Mouse (Mus musculus) thymus, postnatal 4 days (tissue): ENCODE results near the gene Fmo2.

Source experiments
- DNase-seq: peaks from one replicate; pipeline ENCODE4 v3.0.0; 2021

Fmo2 gene

DNA sequence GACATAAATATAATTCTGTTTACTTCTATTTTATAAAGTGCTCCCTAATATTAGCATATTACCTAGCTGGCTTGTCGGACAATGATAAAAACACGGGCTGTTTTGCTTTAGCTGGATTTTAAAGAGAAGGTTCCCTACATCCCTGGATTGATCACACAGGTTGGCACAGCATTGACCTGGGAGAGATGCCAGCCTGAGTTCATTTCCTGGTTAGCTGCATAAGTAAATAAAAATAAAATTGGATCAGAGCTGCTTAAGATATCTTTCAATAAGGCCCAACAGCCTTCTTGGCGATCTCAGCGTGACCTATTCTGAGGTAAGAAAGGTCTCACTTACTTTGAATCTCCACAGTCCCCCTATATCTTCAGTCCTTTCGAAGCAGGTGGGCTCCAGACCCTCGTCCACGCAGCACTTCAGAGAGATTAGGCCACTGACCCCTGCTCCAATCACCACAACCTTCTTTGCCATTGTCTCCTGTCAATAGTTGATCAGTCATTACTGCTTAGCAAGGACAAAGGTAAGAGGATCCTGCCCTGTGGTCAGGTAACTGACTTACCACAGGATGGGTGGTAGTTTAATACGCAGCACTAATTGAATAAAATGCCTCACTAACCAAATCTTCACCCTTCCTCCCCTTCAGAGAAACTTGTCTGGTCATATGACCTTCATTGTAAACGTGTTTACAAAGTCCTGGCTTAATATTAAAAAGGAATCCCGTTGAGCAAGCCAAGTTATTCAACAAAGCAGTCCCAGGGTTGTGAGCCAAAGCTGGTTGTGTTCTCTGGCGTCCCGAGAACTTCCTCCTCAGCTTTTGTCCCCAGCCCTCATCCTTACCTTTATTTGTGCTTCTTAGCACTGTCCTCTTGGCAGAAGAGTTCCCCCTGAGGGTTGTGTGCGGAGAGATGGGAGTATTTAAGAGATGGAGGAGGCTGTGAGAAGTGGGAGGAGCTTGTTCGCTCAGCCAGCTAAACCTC, at the start of gene Fmo2:
Fmo2 (minus strand) TSS at position 889 of the 974 bp plus-strand sequence.
- no peak for DNase-seq

DNA sequence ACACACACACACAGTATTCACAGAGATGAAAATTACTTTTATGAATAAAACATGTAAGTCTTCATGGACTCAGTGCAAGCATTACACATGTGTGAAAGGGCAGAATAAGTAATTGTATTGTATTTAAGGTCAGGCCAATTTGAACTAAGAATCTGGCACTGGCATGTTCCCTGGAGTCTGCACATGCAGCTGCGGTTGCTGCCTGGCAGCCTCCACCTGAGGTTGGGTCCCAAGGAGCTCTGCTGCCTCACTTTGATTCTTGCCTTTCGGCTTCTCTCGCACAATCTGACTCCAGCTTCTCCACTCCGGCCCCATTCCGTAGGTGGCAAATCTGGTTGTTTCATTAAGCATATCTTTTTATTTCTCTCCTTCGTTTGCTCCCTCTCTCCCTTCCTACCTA, 49.4 kb upstream of the Fmo2 start:
- no peak for DNase-seq

- no peak for DNase-seq
These were observed 48.5 kb upstream of the Fmo2 start for GRCm38 (mm10) chr1:162946837-162947558.

- DNase-seq = no peak
These were observed 45.2 kb upstream of the Fmo2 start for GRCm38 (mm10) chr1:162943700-162944099.

DNA sequence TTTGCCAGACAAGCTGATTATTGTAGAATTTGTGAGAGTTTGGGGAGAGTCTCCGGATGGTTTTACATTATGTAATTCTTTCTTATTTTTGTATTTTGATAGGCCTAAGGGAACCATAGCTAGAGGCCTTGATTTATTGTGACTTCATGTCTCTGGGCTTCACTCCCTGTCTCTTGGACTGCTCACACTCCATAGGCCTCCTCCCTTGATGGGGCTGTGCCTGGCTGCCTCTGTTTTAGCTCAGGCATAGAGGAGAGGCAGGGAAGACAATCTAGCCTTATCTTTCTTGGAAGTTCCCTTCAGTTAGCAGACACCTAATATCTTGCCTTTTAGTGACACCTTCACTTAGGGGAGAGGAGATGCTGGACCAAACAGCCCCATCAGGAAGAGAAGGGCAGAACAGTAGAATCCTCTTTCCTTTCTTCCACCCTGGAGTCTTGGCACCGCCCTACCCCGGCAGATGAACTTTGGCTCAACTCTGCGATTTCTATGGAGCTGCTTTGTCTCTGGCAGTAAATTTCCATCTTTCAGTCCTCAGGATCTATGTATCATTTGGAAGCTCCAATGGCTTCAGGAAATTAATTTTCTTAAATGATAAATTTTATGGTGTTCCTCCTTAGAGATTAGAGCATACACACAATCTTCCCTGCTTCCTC, 40.3 kb upstream of the Fmo2 start:
- no peak for DNase-seq

GRCm38 (mm10) chr1:162937970-162938695, 39.6 kb upstream of the Fmo2 start:
- no peak for DNase-seq

- DNase-seq = no peak
These were observed 38.9 kb upstream of the Fmo2 start, which contains the start of gene Fmo6 for GRCm38 (mm10) chr1:162937415-162937814. Gene Fmo6, minus strand, starts transcription at chr1:162937515.

GRCm38 (mm10) chr1:162934374-162935012, 36.0 kb upstream of the Fmo2 start:
- DNase-seq = no peak

- DNase-seq = no peak
These were observed 33.9 kb upstream of the Fmo2 start for GRCm38 (mm10) chr1:162932386-162932785.

- no peak for DNase-seq
These were observed 33.4 kb upstream of the Fmo2 start for GRCm38 (mm10) chr1:162931880-162932279.

- no peak for DNase-seq
These were observed 32.9 kb upstream of the Fmo2 start for GRCm38 (mm10) chr1:162931310-162931875.

- DNase-seq = no peak
These were observed 32.1 kb upstream of the Fmo2 start for GRCm38 (mm10) chr1:162930631-162931030.

DNA sequence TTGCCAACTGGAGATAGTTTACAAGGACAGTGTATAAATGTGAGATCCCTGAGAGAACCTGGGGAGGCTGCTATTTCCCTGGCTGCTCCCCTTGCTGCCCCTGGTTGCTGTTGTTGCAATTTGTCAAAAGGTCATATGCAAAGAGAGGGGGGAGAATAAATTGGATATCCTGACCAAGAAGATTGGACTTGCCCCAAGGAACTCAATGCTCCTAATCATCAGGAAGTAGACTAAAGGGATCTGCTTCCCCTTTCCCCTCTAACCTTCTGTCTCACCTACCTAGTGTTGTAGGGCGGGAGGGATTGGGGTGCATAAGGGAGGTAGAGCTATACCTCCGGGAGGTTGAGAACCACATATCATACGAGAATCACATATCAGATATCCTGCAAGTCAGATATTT, 30.6 kb upstream of the Fmo2 start:
- DNase-seq = no peak

DNA sequence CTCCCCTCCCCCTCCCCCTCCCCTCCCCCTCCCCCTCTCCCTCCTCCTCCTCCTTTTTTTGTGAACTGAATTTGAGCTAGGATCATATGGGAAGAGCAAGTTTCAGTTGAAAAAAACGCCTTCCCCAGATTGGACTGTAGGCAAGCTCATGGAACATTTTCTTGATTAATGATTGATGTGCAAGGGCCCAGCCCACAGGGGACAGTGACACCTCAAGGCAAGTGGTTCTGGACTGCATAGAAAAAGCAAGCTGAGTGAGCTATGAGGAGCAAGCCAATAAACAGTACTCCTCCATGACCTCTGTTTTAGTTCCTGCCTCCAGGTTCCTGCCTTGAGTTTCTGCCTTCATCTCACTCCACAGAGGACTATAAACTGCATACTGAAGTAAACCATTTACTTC, 26.6 kb upstream of the Fmo2 start:
- no peak for DNase-seq

DNA sequence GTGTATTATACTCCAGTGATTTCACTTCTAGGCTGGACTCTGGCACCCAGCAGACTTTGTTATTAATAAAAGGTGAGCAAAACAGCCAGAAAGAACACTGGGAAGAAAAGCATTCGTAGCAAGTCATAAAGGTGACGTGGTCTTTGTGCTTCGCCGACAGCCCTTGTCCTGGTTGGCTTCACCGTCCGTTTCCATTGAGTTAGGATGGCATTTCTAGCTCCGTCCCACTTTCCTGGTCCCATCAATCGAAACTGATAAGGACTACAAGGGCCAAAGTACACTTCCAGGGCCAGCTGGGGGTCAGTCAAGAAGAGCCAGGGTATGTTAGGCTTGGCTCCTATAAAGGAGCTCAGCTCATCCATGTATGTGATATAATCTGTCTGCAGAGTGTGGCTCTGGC, 18.1 kb upstream of the Fmo2 start:
- DNase-seq = no peak

- DNase-seq = no peak
These were observed 16.5 kb upstream of the Fmo2 start for GRCm38 (mm10) chr1:162914932-162915556.

- no peak for DNase-seq
These were observed 13.6 kb upstream of the Fmo2 start for GRCm38 (mm10) chr1:162912085-162912484.

GRCm38 (mm10) chr1:162901879-162902278, 3.4 kb upstream of the Fmo2 start:
- DNase-seq = no peak

- peak; percentile 82 for DNase-seq
These were observed 2.6 kb downstream of the Fmo2 start for GRCm38 (mm10) chr1:162895900-162896299.

GRCm38 (mm10) chr1:162893014-162893413, 5.5 kb downstream of the Fmo2 start:
- no peak for DNase-seq

GRCm38 (mm10) chr1:162891980-162892451, 6.5 kb downstream of the Fmo2 start:
- no peak for DNase-seq
